Mouse (Mus musculus): ENCODE data around the gene Tymp.

The Tymp gene

DNA sequence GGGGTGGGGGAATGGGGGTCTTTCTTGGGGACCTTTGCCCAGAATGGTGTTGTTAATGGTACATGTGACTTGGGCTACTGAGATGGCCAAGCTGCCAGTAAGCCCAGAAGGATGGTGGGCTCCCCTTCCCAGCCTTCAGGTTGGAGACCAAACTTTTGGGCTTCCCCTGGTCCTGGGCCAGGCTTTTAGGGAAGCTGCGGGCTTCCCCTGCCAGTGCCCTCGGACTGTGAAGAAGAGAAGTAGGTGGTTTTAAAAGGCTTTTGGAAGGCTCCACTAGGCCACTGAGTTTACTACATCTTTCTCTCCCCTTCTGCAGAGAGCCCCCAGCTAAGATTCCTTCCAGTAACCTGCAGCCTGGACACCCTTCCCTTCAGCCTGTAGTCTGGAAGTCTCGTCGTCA is 53.2 kb downstream of the Tymp start:
- no peak for DNase-seq

DNA sequence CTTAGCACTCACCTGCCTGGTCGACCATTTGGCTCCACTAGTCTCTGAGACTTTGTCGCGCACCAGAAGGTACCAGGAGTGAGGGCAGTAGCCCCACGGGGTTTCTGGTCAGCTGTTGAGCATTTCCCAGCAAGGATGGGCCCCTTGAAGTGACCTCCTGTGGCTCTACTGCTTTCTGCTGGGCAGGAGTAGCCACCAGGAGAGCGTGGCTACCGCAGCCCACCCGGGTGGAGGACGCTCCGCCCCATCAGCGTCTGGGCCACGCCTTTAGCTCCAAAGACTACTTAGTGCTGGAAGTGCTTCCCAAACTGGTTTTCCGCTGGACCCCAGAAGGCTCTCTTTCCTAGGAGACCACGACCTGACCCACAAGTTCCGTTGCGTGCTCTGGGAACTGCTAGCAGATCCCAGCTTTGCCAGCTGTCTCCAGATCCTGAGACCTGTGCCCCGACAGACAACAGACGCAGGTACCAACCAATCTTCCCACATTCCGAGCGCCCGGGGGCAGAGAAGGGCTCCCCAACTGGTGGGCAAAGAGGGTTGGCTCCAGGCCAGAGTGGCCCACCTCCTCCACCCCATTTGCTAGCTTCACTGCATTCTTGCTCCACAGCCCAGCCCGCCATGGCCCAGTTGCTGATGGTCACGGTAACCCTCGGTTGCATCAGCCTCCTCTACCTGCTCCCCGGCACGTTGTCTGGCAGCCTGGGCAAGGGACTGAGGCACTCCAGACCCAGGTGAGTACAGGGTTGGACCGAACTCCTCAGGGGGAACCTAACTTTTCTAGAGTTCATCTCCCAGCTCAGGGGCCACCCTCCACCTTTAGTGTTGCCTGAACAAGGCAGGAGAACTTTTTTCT is 53.9 kb downstream of the Tymp start, which contains the start of gene Adm2:
Gene Adm2 (plus strand): TSS at position 51 of the 853 bp plus-strand sequence.
- no peak for DNase-seq
